Mouse (Mus musculus) forebrain, embryonic 11.5 days (tissue): ENCODE data around the gene Cdca7. TPM values are rescaled to one million over a fixed set of nuclear protein-coding genes. Genes with fewer than 3 reads are reported as not detected.

Source experiments
- ATAC-seq: fragments of 200-750 bp; cut with Nextera tagmentation; replicated peaks from 2 replicates; pipeline ENCODE4 v1.8.0; 2017; ENCODE audit warnings: moderate TSS enrichment; ENCODE audit not compliant: low FRiP score
- DNase-seq: peaks from one replicate; pipeline ENCODE4 v3.0.0-alpha.2; 2017; ENCODE audit warnings: low spot score
- H3K27ac ChIP-seq: fragments of 300-500 bp; sonication (generic); 2 replicates; pipeline ENCODE4 v1.5.1; 2014; ENCODE audit warnings: low read depth, low read length
- H3K27me3 ChIP-seq: fragments of 300-500 bp; sonication (generic); 2 replicates; pipeline ENCODE4 v1.6.1; 2014; ENCODE audit warnings: mild to moderate bottlenecking, low read length, mixed read lengths; ENCODE audit not compliant: control insufficient read depth, insufficient read depth
- H3K36me3 ChIP-seq: fragments of 300-500 bp; sonication (generic); 2 replicates; pipeline ENCODE4 v1.6.1; 2014; ENCODE audit warnings: mild to moderate bottlenecking, low read length, moderate library complexity, mixed read lengths; ENCODE audit not compliant: control insufficient read depth, insufficient read depth
- H3K4me1 ChIP-seq: fragments of 300-500 bp; sonication (generic); replicated peaks from 2 replicates; pipeline ENCODE4 v1.6.1; 2014; ENCODE audit warnings: low read length, mixed read lengths; ENCODE audit not compliant: control insufficient read depth, insufficient read depth
- H3K4me2 ChIP-seq: fragments of 300-500 bp; sonication (generic); 2 replicates; pipeline ENCODE4 v1.6.1; 2014; ENCODE audit warnings: low read depth, mild to moderate bottlenecking, low read length, moderate library complexity, mixed read lengths; ENCODE audit not compliant: severe bottlenecking
- H3K4me3 ChIP-seq: fragments of 300-500 bp; sonication (generic); 2 replicates; pipeline ENCODE4 v1.5.1; 2014; ENCODE audit warnings: low read depth, low read length
- H3K9ac ChIP-seq: fragments of 300-500 bp; sonication (generic); 2 replicates; pipeline ENCODE4 v1.6.1; 2014; ENCODE audit warnings: low read length
- H3K9me3 ChIP-seq: fragments of 300-500 bp; sonication (generic); 2 replicates; pipeline ENCODE4 v1.6.1; 2016; ENCODE audit warnings: low read length, mixed read lengths; ENCODE audit not compliant: control insufficient read depth
- WGBS: fragments of 180-500 bp; shearing (Covaris S2); extraction: QIAGEN DNeasy Blood & Tissue Kit; methylation state at CpG from one replicate; pipeline ENCODE4 v1.1.7; 2014; 5-methylcytosine and 5-hydroxymethylcytosine counted together
- polyA plus RNA-seq: library from polyadenylated mRNA; unstranded; fragments of >200 nt; fragmentation: Nextera tagmentation; extraction: Ambion mirVana; gene quantifications from 2 replicates; pipeline ENCODE4 v1.2.1, GENCODE M21; 2014

Cdca7 gene
- polyA plus RNA-seq: 255 and 266 TPM in 2 replicates

- peak within 1 kb of the TSS; percentile 82 for H3K27ac ChIP-seq
- H3K4me3 ChIP-seq: peak within 1 kb of the TSS; percentile 81
- no peaks in the 10 kb centered on the region for H3K36me3 ChIP-seq
- peak within 1 kb of the TSS; percentile 80 for H3K4me2 ChIP-seq
- H3K9ac ChIP-seq: peak within 1 kb of the TSS; percentile 96
- peaks cover 10% of the 10 kb centered on the region; the same call in 1 of the 2 replicates for H3K4me1 ChIP-seq
- DNase-seq: peak; percentile 91
- WGBS: under 1% methylated on average over 58 of the region's 58 CpGs
- no peaks in the 10 kb centered on the region for H3K27me3 ChIP-seq
- ATAC-seq: peak; percentile 88
- no peaks in the 10 kb centered on the region for H3K9me3 ChIP-seq
Observed at GRCm38 (mm10) chr2:72475797-72476485, at the start of gene Cdca7. Cdca7 (plus strand) TSS chr2:72476159.

DNA sequence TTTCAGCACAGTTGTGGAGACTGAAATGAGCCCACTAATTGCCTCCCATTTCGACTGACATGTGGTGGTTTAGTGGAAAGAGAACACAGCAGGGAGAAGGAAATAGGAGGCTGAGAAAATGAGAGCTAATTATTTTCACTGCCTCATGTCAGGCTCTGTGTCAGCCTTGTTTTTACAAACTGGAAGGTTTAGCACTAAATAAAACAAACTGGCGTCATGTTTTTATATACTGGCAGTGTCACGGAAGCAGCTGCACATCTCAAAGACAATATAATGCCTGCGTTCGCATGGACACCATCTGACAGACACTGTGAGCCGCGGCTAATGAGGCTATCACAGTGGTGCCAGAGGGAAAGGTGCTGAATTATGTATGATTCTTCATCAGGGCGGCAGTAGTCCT, 49.2 kb upstream of the Cdca7 start:
- H3K9me3 ChIP-seq: no peaks in the 10 kb centered on the region
- DNase-seq (peak; percentile 66), ATAC-seq (peak; percentile 93)
- no peaks in the 10 kb centered on the region; the same call in 1 of the 2 replicates for H3K4me1 ChIP-seq
- H3K4me3 ChIP-seq: no peak overlapping the region
- WGBS: 11% methylated on average over 8 of the region's 8 CpGs
- no peaks in the 10 kb centered on the region for H3K36me3 ChIP-seq
- H3K4me2 ChIP-seq: no peak overlapping the region
- peak overlapping the region; percentile 0; the same call in 1 of the 2 replicates for H3K27ac ChIP-seq
- H3K9ac ChIP-seq: no peak overlapping the region
- H3K27me3 ChIP-seq: peaks cover 44% of the 10 kb centered on the region

DNA sequence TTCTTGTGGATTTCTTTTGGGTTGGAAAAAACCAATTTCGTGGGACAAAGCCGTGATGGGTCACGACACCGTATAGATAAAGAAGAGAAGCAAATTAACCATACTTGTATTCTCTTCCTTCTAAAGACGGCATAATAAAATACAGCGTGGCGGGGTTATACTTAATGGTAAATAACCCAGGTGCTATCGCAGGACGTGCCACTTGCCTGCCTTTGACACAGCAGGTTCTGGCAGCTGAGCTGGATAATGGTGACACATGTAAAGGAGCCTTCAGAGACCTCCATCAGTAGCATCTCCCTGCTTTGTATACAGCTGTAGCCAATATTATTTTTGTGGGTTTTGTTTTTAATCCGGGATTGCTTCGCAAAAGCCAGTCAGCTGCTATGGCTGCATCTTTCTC, 48.7 kb upstream of the Cdca7 start:
- DNase-seq: no peak
- ATAC-seq: peak; percentile 51; the same call in 1 of the 2 replicates
- Histone ChIP-seq H3K4me2 (no peak overlapping the region), H3K4me3 (no peak overlapping the region), H3K4me1 (no peaks in the 10 kb centered on the region; the same call in 1 of the 2 replicates), H3K27me3 (peaks cover 44% of the 10 kb centered on the region), H3K9me3 (no peaks in the 10 kb centered on the region), H3K36me3 (no peaks in the 10 kb centered on the region), H3K27ac (peak overlapping the region; percentile 15), H3K9ac (no peak overlapping the region)
- 53% methylated on average over 11 of the region's 11 CpGs for WGBS

DNA sequence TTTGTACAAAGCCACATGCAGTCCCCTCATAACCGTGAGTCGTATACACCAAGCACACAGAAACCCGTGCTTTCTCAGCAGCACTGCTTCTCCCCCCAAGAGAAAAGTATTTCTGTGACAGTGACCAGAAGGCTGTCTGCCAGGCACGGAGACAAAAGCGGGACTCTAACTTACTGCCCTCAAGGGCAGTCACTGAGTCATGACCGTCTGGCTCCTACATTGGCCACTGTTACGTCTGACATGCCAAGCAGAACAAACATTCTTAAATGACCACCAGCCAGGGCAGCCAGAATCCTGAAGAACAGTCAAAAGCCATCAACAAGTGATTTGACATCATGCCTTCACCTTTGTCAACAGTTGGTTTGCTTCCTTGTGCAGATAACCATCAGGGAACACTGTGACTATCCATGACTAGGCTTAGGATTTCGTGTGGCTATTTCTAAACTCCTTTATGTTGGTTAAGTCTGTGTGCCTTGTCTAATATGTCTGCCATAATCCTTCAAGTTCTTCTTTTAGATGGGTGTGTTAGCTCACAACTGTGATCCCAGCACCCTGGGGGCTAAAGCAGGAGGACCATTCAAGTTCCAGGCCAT, 36.9 kb upstream of the Cdca7 start:
- Histone ChIP-seq H3K4me1 (no peaks in the 10 kb centered on the region), H3K27me3 (no peaks in the 10 kb centered on the region), H3K9me3 (no peaks in the 10 kb centered on the region), H3K9ac (no peak overlapping the region), H3K36me3 (no peaks in the 10 kb centered on the region), H3K4me3 (no peak overlapping the region), H3K4me2 (no peak overlapping the region), H3K27ac (no peak overlapping the region)
- ATAC-seq (no peak), DNase-seq (no peak)
- WGBS: 89% methylated on average over 8 of the region's 8 CpGs

DNA sequence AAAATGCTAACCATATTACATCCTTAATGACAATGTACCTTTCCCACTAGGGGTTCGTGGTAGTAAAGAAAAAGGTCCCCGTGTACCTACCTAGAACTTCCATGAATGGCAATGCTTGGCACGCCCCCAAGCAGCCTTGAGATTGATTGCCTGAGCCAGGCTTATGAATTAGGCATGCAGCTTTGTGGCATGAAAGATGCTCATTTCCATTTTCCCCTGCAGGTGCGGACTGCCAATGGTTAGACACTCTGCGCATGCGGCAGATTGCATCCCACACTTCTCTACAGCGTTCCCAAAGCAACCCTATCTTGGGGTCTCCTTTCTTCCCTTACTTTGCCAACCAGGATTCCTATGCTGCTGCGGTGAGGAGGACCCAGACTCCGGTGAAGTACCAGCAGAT, 34.9 kb upstream of the Cdca7 start:
- Histone ChIP-seq H3K4me3 (no peak overlapping the region), H3K27ac (no peak overlapping the region), H3K4me1 (no peaks in the 10 kb centered on the region), H3K36me3 (no peaks in the 10 kb centered on the region), H3K27me3 (no peaks in the 10 kb centered on the region), H3K9ac (no peak overlapping the region), H3K4me2 (no peak overlapping the region), H3K9me3 (no peaks in the 10 kb centered on the region)
- no peak for DNase-seq
- no peak for ATAC-seq
- 92% methylated on average over 9 of the region's 9 CpGs for WGBS

DNA sequence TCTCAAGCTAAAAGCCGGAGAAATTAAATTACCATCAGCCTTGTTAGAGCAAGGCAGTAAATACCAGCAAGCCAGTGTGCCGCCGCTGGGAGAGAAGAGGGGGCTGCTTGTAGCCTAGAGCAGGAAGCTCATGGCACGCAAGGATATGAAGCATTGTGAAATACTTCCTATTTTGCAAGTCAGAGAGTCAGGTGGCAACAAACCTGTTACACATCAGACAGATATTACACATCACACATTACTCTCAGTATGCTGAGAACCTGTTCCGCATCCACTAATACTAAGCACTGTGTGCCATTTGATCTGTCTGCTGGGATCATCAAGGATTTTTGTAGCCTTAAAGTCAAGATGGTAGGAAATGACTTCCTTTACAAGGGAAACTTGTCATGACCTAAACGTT, 33.1 kb upstream of the Cdca7 start:
- Histone ChIP-seq H3K4me3 (no peak overlapping the region), H3K9me3 (no peaks in the 10 kb centered on the region), H3K27me3 (no peaks in the 10 kb centered on the region), H3K9ac (no peak overlapping the region), H3K27ac (no peak overlapping the region), H3K4me2 (no peak overlapping the region), H3K4me1 (0 out of 2 replicates have a peak, but pooled peaks cover 1% of the 10 kb centered on the region), H3K36me3 (no peaks in the 10 kb centered on the region)
- 92% methylated on average over 6 of the region's 6 CpGs for whole genome bisulfite sequencing
- DNase-seq (no peak), ATAC-seq (no peak)

DNA sequence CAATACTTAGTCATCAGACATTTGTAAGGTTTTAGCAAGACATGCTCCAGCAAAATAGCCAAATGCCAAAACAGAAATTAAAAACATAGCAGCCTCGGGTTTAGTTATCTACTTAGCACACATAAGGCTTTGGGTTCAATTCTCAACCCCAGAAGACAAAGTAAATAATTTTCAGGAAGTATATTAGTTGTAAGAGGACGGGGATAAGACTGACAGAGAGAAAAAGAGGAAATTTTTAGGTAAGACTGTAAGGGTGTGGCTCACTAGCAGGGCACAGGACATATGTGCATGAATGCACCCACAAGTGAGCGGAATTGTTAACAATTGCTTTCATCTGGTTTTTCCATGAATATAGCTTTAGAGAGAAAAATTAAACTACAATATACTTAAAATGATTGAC, 32.0 kb upstream of the Cdca7 start:
- DNase-seq (no peak), ATAC-seq (no peak)
- Histone ChIP-seq H3K9ac (no peak overlapping the region), H3K27ac (no peak overlapping the region), H3K4me1 (0 out of 2 replicates have a peak, but pooled peaks cover 1% of the 10 kb centered on the region), H3K4me2 (no peak overlapping the region), H3K9me3 (no peaks in the 10 kb centered on the region), H3K36me3 (no peaks in the 10 kb centered on the region), H3K4me3 (no peak overlapping the region), H3K27me3 (no peaks in the 10 kb centered on the region)
- 88% methylated on average over 3 of the region's 3 CpGs for WGBS

- H3K36me3 ChIP-seq: no peaks in the 10 kb centered on the region
- H3K4me3 ChIP-seq: no peak overlapping the region
- no peaks in the 10 kb centered on the region for H3K9me3 ChIP-seq
- WGBS: 93% methylated on average over 3 of the region's 3 CpGs
- no peak overlapping the region for H3K9ac ChIP-seq
- H3K4me1 ChIP-seq: 0 out of 2 replicates have a peak, but pooled peaks cover 1% of the 10 kb centered on the region
- no peak overlapping the region for H3K27ac ChIP-seq
- no peak for ATAC-seq
- H3K4me2 ChIP-seq: no peak overlapping the region
- no peak for DNase-seq
- H3K27me3 ChIP-seq: no peaks in the 10 kb centered on the region
Observed at GRCm38 (mm10) chr2:72446106-72446505, 29.9 kb upstream of the Cdca7 start.
